ENCODE assay signal across 17 mouse cellular contexts in genomic region chr4:81913296-81913695, GRCm38 (mm10).
DNase-seq lines count a peak whose midpoint lies in the region; ATAC-seq and TF ChIP-seq lines count a peak whose summit lies in the region.
"Had no signal": no experiment of that assay in that cellular context is flagged by ENCODE, and none has a peak within 500 bp of the region (broad histone marks: within the 10 kb centered on the region; RNA-seq: fewer than 3 reads in every experiment).

No protein-coding gene starts in this region.

- no peak overlapping the region for H3K9ac ChIP-seq in midbrain, postnatal 0 days (replicated peaks; ENCODE audit: low read length, poor library complexity, severe bottlenecking)
- no peak overlapping the region for H3K9ac ChIP-seq in midbrain, embryonic 11.5 days (ENCODE audit: low read length)
- H3K9ac ChIP-seq: forebrain, embryonic 12.5 days; hindbrain, embryonic 13.5 days; kidney, embryonic 15.5 days; liver, embryonic 12.5 days; lung, embryonic 14.5 days; midbrain, embryonic 12.5 days had no signal

- no peak overlapping the region for H3K4me3 ChIP-seq in midbrain, postnatal 0 days (ENCODE audit: low read depth, low read length)
- no peak overlapping the region for H3K4me3 ChIP-seq in midbrain, embryonic 11.5 days (ENCODE audit: low read depth, low read length)
- H3K4me3 ChIP-seq: forebrain, embryonic 12.5 days; hindbrain, embryonic 13.5 days; kidney, embryonic 15.5 days; liver, embryonic 12.5 days; midbrain, embryonic 12.5 days had no signal

- no peaks in the 10 kb centered on the region for H3K27me3 ChIP-seq in midbrain, postnatal 0 days (ENCODE audit: insufficient read depth, low read length)
- no peaks in the 10 kb centered on the region for H3K27me3 ChIP-seq in midbrain, embryonic 11.5 days (ENCODE audit: control insufficient read depth, insufficient read depth, low read length)
- H3K27me3 ChIP-seq: forebrain, embryonic 12.5 days; hindbrain, embryonic 13.5 days; kidney, embryonic 15.5 days; liver, embryonic 12.5 days; midbrain, embryonic 12.5 days had no signal

- DNase-seq in adrenal gland, postnatal 25 days = peak; percentile 3
- DNase-seq in adrenal gland, adult 2 months = no peak
- DNase-seq in midbrain, postnatal 0 days (ENCODE audit: low spot score) = peak; percentile 26
- DNase-seq in midbrain, embryonic 11.5 days (ENCODE audit: low spot score, missing footprints) = no peak
- peak; percentile 79 for DNase-seq in gastrocnemius, postnatal 25 days
- peak; percentile 88 for DNase-seq in skeletal muscle tissue, adult 2 months (ENCODE audit: low read depth, low spot score)
- DNase-seq in cerebellum, adult 11-12 months = no peak
- DNase-seq: layer of hippocampus, postnatal 36 days; lung, embryonic 14.5 days; thymus, postnatal 36 days had no signal

- TF ChIP-seq CTCF in midbrain, postnatal 0 days (IDR thresholded peaks at IDR 0.05) = no peak

- 61% methylated on average over 10 of the region's 10 CpGs for WGBS in midbrain, postnatal 0 days
- WGBS in midbrain, embryonic 11.5 days = 73% methylated on average over 10 of the region's 10 CpGs

- H3K36me3 ChIP-seq in midbrain, postnatal 0 days (ENCODE audit: insufficient read depth, low read length) = no peaks in the 10 kb centered on the region
- H3K36me3 ChIP-seq in midbrain, embryonic 11.5 days (ENCODE audit: control insufficient read depth, insufficient read depth, low read length) = no peaks in the 10 kb centered on the region
- H3K36me3 ChIP-seq: forebrain, embryonic 12.5 days; hindbrain, embryonic 13.5 days; kidney, embryonic 15.5 days; liver, embryonic 12.5 days; midbrain, embryonic 12.5 days had no signal

- H3K27ac ChIP-seq in midbrain, postnatal 0 days (ENCODE audit: low read depth, low read length) = no peak overlapping the region
- H3K27ac ChIP-seq in midbrain, embryonic 11.5 days (ENCODE audit: low read depth, low read length) = no peak overlapping the region
- H3K27ac ChIP-seq: forebrain, embryonic 12.5 days; hindbrain, embryonic 13.5 days; kidney, embryonic 15.5 days; liver, embryonic 12.5 days; macrophage; midbrain, embryonic 12.5 days had no signal

- H3K4me2 ChIP-seq in midbrain, postnatal 0 days (ENCODE audit: low read depth, low read length, poor library complexity, severe bottlenecking) = no peak overlapping the region
- H3K4me2 ChIP-seq in midbrain, embryonic 11.5 days = no peak overlapping the region
- H3K4me2 ChIP-seq: forebrain, embryonic 12.5 days; hindbrain, embryonic 13.5 days; kidney, embryonic 15.5 days; liver, embryonic 12.5 days; lung, embryonic 14.5 days; midbrain, embryonic 12.5 days had no signal

- no peaks in the 10 kb centered on the region for H3K9me3 ChIP-seq in midbrain, postnatal 0 days (ENCODE audit: low read length)
- no peaks in the 10 kb centered on the region for H3K9me3 ChIP-seq in midbrain, embryonic 11.5 days (ENCODE audit: control insufficient read depth, low read length)
- H3K9me3 ChIP-seq: forebrain, embryonic 12.5 days; hindbrain, embryonic 13.5 days; kidney, embryonic 15.5 days; liver, embryonic 12.5 days; midbrain, embryonic 12.5 days had no signal

- no peaks in the 10 kb centered on the region for H3K4me1 ChIP-seq in midbrain, postnatal 0 days (ENCODE audit: insufficient read depth, low read length)
- H3K4me1 ChIP-seq in midbrain, embryonic 11.5 days (ENCODE audit: control insufficient read depth, insufficient read depth, low read length) = no peaks in the 10 kb centered on the region
- H3K4me1 ChIP-seq: forebrain, embryonic 12.5 days; hindbrain, embryonic 13.5 days; kidney, embryonic 15.5 days; liver, embryonic 12.5 days; midbrain, embryonic 12.5 days had no signal

- no peak for ATAC-seq in midbrain, postnatal 0 days (ENCODE audit: low FRiP score)
- ATAC-seq in midbrain, embryonic 11.5 days (ENCODE audit: low FRiP score) = no peak
- ATAC-seq: intestine, embryonic 16.5 days; liver, embryonic 12.5 days had no signal

Comparison
In these comparisons a context has a peak if more than half of its experiments do, and no peak if none do; other contexts are left out.
1. DNase-seq: peak in adrenal gland, postnatal 25 days (single experiment), midbrain, postnatal 0 days (single experiment), gastrocnemius, postnatal 25 days (single experiment) and skeletal muscle tissue, adult 2 months (single experiment); none in adrenal gland, adult 2 months (single experiment), midbrain, embryonic 11.5 days (single experiment) and cerebellum, adult 11-12 months (single experiment).